Mouse (Mus musculus) ovary, adult 18-20 months (tissue): Measurements from ENCODE around the gene Kctd15.
A peak's percentile ranks its signal among the peaks of the same experiment; 100 is the strongest.

Experiments
- DNase-seq: peaks from one replicate; pipeline ENCODE4 v3.0.0; 2022; ENCODE audit warnings: low spot score, mixed read lengths

Kctd15 gene

DNA sequence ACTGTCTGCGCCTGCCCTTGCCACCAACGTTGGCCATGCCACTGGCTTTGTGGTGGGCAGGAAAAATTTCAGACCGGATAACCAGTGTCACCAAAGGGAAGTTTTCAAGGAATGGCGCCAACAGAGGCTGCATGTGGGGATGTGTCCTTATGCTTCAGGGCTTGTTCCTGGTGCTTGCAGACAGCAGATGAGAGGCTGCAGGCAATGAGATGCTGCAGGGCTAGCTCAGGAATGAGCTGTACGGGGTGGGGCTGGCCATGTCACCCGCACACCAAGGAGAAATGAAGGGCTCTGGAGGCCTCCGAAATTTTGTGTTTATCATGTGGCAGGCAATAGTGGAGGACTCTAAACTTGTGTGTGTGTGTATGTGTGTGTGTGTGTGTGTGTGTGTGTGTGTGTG lies 6.6 kb upstream of the Kctd15 start:
- no peak for DNase-seq

- DNase-seq: no peak
Observed at GRCm38 (mm10) chr7:34662227-34662626, 5.7 kb upstream of the Kctd15 start.

- DNase-seq: no peak
Observed at GRCm38 (mm10) chr7:34659386-34660085, 3.0 kb upstream of the Kctd15 start.

- DNase-seq: peak; percentile 84
Observed at GRCm38 (mm10) chr7:34655086-34655839, 1.3 kb downstream of the Kctd15 start.

GRCm38 (mm10) chr7:34654441-34655085 lies 2.0 kb downstream of the Kctd15 start:
- DNase-seq: peak; percentile 22

GRCm38 (mm10) chr7:34653731-34654440 lies 2.6 kb downstream of the Kctd15 start:
- DNase-seq: no peak

GRCm38 (mm10) chr7:34652751-34653502 lies 3.6 kb downstream of the Kctd15 start:
- DNase-seq: peak; percentile 23

DNA sequence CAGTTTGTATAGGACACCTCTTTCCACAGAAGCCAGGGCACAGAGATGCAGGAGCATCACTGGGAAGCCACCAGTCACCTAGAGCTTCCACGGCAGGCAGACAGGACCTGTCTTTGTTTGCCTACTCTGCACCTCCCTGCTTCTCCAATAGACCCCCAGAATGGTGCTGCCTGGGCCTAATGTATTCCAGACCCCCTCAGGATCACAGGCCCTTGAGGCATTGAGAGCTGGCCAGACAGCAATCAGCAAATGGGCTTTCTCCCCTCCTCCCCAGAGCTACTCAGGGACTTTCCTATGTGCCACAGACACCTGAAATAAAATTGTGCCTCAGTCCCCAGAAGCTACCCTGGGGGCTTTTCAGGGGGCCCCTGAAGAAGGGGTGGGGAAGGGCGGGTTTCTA lies 5.2 kb downstream of the Kctd15 start:
- no peak for DNase-seq

DNA sequence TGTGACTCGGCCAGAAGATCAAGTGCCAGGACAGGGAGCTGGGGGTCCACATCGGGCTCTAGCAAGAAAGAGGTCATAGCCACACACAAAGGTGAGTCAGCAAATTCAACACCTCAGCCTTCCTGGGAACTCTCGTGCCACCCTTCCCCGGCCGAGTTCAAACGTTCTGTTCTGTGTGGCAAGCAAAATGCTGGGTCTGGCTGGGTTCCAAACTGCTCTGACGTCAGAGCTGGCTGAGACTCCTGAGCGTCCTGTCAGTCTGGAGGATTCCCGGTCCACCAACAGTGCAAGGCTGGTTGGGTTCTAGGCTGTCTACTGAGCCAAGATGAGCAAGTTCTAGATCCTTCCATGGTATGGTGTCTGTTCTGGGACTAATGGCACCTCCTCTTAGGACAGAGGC lies 9.5 kb downstream of the Kctd15 start:
- DNase-seq: peak; percentile 27

- DNase-seq: no peak
Observed at GRCm38 (mm10) chr7:34646144-34646795, 10.3 kb downstream of the Kctd15 start.

DNA sequence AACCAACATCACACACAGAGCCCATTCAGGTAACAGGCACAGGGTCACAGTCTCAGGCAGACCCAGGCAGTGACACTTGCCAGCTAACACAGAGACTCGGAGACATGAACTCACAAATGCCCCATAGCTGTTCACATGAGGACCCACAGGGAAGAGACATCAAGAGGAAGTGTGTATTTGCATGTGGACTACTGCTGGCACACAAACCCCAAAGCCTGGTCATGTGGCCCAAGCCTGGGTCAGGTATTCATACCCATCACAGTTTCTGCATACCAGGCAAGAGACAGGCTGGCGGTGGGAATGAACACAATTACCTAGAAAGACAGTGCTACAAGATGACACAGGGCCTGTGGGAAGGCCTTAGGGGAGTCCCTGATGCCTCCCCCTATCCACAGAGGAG lies 10.9 kb downstream of the Kctd15 start:
- DNase-seq: no peak

DNA sequence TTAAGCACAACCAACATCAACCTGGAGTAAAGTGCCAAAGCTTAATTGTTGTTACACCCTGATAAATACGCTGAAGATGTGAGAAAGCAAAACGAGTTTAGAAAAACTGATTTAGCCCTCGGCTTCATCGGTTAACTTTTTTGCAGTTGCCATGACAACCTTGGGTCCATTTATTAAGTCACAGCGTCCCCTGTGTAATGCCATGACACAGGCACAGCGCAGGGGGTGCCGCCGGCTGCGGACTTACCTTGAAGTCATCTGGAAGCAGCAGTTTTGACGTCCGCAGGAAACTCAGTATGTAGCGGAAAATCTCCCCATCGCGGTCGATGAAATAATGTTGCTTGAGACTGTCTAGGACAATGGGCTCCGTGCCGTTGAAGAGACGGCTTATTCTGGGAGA lies 11.9 kb downstream of the Kctd15 start:
- DNase-seq: no peak

DNA sequence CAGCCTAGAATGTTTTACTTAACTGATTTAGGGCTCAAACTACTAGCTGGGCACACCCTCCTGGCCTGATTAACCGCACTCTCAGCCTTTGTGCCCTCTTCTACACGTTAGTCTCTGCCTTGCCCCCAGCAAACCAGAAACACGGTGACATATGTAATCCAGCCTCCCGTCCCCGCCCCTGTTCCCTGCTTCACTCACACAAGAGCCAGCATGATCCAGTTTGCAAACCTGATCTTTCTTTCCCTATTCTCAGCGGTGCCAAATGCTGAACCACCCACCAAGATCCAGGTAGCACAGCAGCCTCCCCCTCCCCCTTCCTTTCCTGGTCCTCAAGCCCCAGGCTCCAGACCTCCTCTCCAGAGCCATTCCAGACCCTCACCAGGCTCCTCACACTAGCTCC lies 13.2 kb downstream of the Kctd15 start:
- no peak for DNase-seq

DNA sequence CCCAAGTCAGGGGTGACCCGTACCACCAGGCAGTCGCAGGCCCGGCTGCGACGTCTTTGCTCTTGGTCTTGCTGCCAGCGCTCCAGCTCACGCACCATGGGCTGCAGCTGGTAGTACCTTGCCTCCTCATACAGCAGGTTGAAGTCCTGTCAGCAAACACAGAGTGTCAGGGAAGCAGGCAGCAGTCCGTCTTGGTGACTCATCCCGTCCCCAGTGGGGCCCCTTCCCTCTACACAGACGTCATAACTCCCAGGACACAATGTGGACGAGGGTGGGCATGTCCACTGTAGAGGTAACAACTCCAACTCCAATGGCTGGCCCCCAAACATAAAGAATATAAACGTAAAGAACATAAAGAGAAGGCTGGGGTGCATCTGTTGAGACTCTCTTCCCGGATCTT lies 14.6 kb downstream of the Kctd15 start:
- no peak for DNase-seq

DNA sequence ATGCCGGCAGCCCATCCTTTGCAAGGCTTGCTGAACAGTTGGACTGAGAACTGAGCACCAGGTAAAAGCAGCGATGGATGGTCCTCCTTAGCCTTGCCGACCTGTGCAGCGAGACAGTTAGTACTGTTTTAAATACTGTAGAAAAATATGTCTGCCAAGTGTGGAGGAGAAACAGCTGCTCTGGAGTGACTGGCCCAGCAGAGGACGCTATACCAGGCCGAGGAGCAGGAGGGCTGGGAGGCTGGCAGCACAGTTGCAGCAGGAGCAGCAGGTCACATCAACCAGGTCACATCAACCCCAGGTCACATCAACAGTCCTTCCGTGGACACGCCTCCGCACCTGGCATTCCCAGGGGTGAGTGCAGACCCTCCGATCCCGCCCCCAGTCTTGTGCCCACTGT lies 16.7 kb downstream of the Kctd15 start:
- DNase-seq: no peak

GRCm38 (mm10) chr7:34636661-34637060 lies 19.9 kb downstream of the Kctd15 start:
- DNase-seq: no peak

DNA sequence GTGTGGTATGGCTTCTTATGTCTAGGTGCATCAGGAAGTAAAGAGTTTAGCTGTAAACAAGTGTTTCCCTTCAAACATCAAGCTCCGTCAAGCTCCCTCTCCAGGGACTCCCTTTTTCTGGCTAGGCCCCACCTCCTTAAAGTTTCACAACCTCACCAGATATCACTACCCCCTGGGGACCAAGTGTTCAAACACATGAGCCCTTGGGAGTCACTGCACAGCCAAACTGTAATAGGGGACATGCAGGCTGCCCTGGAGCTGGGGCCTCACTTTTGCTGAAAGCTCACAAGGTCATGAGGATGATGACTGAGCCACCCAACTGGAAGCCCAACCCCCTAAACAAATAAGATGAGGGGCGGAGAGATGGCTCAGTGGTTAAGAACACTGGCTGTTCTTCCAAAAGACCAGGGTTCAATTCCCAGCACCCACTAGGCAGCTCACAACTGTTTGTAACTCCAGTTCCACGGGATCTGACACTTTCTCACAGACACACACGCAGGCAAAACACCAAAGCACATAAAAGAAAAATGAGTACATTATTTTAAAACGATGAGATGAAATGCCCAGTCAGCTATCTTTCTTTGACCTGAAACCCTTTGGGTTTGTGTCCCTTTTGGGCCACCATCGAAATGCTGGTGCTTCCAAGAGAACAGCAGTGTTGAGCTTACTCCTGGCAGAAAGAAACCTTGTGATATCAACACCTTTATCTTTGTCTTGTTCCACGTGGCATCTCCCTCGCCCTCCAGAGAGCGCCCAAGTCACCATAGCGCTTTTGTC lies 23.4 kb downstream of the Kctd15 start:
- DNase-seq: no peak

GRCm38 (mm10) chr7:34630211-34631085 lies 26.1 kb downstream of the Kctd15 start:
- DNase-seq: peak; percentile 62

DNA sequence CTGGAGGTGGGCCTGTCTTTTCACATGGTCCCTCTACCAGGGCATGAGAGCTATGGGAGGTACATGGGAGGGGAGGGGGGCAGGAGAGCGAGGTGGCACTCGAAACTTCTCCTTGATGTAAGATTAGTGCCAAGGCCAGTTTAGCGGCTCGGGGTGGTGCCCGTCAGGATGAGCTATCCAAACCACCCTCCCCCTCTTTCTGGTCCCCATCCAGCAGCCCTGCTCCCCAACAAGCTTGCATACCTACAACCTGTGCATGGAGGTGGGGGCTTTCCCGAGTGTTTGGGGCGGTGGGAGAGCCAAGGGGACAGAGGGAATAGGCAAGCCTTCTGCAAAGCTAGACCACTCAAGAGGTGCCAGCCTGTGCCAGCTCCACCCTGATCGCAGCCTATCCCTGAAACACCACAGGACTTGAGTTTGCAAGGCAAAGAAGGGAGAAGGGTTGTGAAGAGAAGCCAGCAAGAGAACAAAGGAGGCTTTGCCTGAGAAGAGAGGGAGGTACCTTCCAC lies 26.8 kb downstream of the Kctd15 start:
- DNase-seq: peak; percentile 19
